Comparison of ENCODE assay signal across 21 mouse cellular contexts in the genomic region with DNA sequence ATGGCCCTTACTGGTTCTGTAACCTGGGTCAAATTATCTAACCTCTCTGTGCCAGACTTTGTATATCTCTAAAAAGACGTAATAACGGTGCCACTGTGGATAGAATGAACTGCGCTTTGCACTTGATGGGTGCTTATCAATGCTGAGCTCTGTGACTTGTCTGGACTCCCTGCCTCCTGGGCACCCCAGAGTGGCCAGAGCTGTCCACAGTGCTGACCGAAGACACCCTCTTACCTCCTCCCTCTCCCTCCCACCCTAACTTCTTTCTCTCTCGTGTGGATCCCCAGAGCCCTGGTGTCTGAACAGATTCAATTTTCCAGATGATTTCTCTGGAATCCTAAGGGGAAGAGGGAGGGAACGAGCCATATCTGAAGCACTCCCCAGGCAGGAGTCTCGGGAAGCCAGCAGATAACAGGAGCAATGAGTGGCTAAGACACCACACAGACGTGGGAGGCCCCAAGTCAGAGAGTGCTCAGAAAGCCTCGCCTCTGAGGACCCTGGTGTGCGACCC. TPM values are rescaled to one million over a fixed set of nuclear protein-coding genes. Genes with fewer than 3 reads are reported as not detected.
DNase-seq lines count a peak whose midpoint lies in the region; ATAC-seq and TF ChIP-seq lines count a peak whose summit lies in the region.
"Had no signal": no experiment of that assay in that cellular context is flagged by ENCODE, and none has a peak within 500 bp of the region (broad histone marks: within the 10 kb centered on the region; RNA-seq: fewer than 3 reads in every experiment).

Gene Gucy2d, plus strand, starts transcription at position 461 of the 511 bp plus-strand sequence.

- DNase-seq in adrenal gland, postnatal 36 days = peak; percentile 35 to 54
- DNase-seq in adrenal gland, postnatal 4 days (ENCODE audit: low spot score in 2 of 2) = no peak
- peak; percentile 28 for DNase-seq in lung, embryonic 14.5 days
- DNase-seq in lung, postnatal 0 days (ENCODE audit: low spot score) = no peak
- peak; percentile 20 for DNase-seq in ES-E14 (ENCODE audit: low read depth, low spot score)
- DNase-seq in forelimb bud, embryonic 11.5 days (ENCODE audit: low read depth, low spot score) = peak; percentile 31
- DNase-seq in urinary bladder, adult 2 months (ENCODE audit: low spot score) = no peak
- no peak for DNase-seq in layer of hippocampus, postnatal 25 days (ENCODE audit: extremely low spot score in 1 of 2, low spot score in 1 of 2)
- DNase-seq: cerebellum, adult 2 months; thymus, adult 18-20 months had no signal

- 27% methylated on average over 10 of the region's 10 CpGs for WGBS in lung, embryonic 14.5 days
- 25% methylated on average over 10 of the region's 10 CpGs for WGBS in lung, postnatal 0 days

- H3K27ac ChIP-seq in lung, embryonic 14.5 days (ENCODE audit: low read depth) = no peak within 1 kb of the TSS
- H3K27ac ChIP-seq in lung, postnatal 0 days (ENCODE audit: low read length) = no peak within 1 kb of the TSS
- no peak within 1 kb of the TSS for H3K27ac ChIP-seq in ES-E14 (ENCODE audit: insufficient read depth, low read depth, low read length, poor library complexity, severe bottlenecking)
- H3K27ac ChIP-seq: embryonic facial prominence, embryonic 13.5 days; hindbrain, embryonic 12.5 days; kidney, embryonic 15.5 days; limb, embryonic 13.5 days; liver, embryonic 14.5 days; midbrain, embryonic 10.5 days had no signal

- no peak for TF ChIP-seq CTCF in lung, embryonic 14.5 days (IDR thresholded peaks at IDR 0.05; ENCODE audit: low read depth)
- TF ChIP-seq CTCF in lung, postnatal 0 days (IDR thresholded peaks at IDR 0.05) = no peak

- no peaks in the 10 kb centered on the region for H3K27me3 ChIP-seq in lung, embryonic 14.5 days (ENCODE audit: insufficient read depth, low read length)
- no peaks in the 10 kb centered on the region for H3K27me3 ChIP-seq in lung, postnatal 0 days (replicated peaks; ENCODE audit: insufficient read depth, low read length)
- H3K27me3 ChIP-seq: hindbrain, embryonic 12.5 days; kidney, embryonic 15.5 days had no signal

- in situ Hi-C loops in ES-E14 (cut with MboI; ENCODE audit: low sequenced_read_pairs in 2 of 2, unreplicated experiment in 2 of 2) = loop anchor here in 1 of 2 experiments (10.0 kb wide), 1 partner anchor 95 kb away; no protein-coding TSS in a partner anchor

- TF ChIP-seq EP300 in lung, postnatal 0 days (IDR thresholded peaks at IDR 0.05) = no peak

- no peaks in the 10 kb centered on the region for H3K36me3 ChIP-seq in lung, embryonic 14.5 days (ENCODE audit: insufficient read depth)
- no peaks in the 10 kb centered on the region for H3K36me3 ChIP-seq in lung, postnatal 0 days (ENCODE audit: insufficient read depth, low read length)
- H3K36me3 ChIP-seq in ES-E14 (ENCODE audit: control insufficient read depth, insufficient read depth, low read length, poor library complexity, severe bottlenecking) = no peaks in the 10 kb centered on the region
- H3K36me3 ChIP-seq: embryonic facial prominence, embryonic 13.5 days; hindbrain, embryonic 12.5 days; kidney, embryonic 15.5 days; limb, embryonic 13.5 days; midbrain, embryonic 10.5 days had no signal

- H3K9me3 ChIP-seq in lung, embryonic 14.5 days (ENCODE audit: low read depth, low read length) = no peaks in the 10 kb centered on the region
- no peaks in the 10 kb centered on the region for H3K9me3 ChIP-seq in lung, postnatal 0 days (ENCODE audit: low read length)
- H3K9me3 ChIP-seq in ES-E14 (ENCODE audit: control insufficient read depth, insufficient read depth, low read depth, low read length) = no peaks in the 10 kb centered on the region
- H3K9me3 ChIP-seq: embryonic facial prominence, embryonic 13.5 days; hindbrain, embryonic 12.5 days; kidney, embryonic 15.5 days; limb, embryonic 13.5 days; midbrain, embryonic 10.5 days had no signal

- no peak for ATAC-seq in lung, embryonic 14.5 days (ENCODE audit: insufficient read depth)
- no peak for ATAC-seq in lung, postnatal 0 days
- ATAC-seq: forebrain, embryonic 16.5 days had no signal

- no peak within 1 kb of the TSS for H3K4me3 ChIP-seq in lung, embryonic 14.5 days (ENCODE audit: low read depth, low read length)
- H3K4me3 ChIP-seq in lung, postnatal 0 days (ENCODE audit: low read depth, low read length) = no peak within 1 kb of the TSS
- no peak within 1 kb of the TSS for H3K4me3 ChIP-seq in ES-E14 (ENCODE audit: insufficient read depth in 1 of 2, low read depth in 1 of 2, low read length in 2 of 2, poor library complexity in 1 of 2, severe bottlenecking in 1 of 2)
- H3K4me3 ChIP-seq: embryonic facial prominence, embryonic 13.5 days; hindbrain, embryonic 12.5 days; kidney, embryonic 15.5 days; limb, embryonic 13.5 days; midbrain, embryonic 10.5 days had no signal

- no peak within 1 kb of the TSS for H3K4me2 ChIP-seq in lung, embryonic 14.5 days
- no peak within 1 kb of the TSS for H3K4me2 ChIP-seq in lung, postnatal 0 days (replicated peaks; ENCODE audit: low read depth, low read length)
- H3K4me2 ChIP-seq: embryonic facial prominence, embryonic 13.5 days; hindbrain, embryonic 12.5 days; kidney, embryonic 15.5 days; limb, embryonic 13.5 days had no signal

- no peaks in the 10 kb centered on the region for H3K4me1 ChIP-seq in lung, embryonic 14.5 days (ENCODE audit: insufficient read depth)
- no peaks in the 10 kb centered on the region for H3K4me1 ChIP-seq in lung, postnatal 0 days (ENCODE audit: insufficient read depth, low read depth, low read length)
- H3K4me1 ChIP-seq in ES-E14 (ENCODE audit: control insufficient read depth in 2 of 2, insufficient read depth in 2 of 2, low read length in 2 of 2, poor library complexity in 1 of 2) = no peaks in the 10 kb centered on the region
- H3K4me1 ChIP-seq: embryonic facial prominence, embryonic 13.5 days; hindbrain, embryonic 12.5 days; kidney, embryonic 15.5 days; limb, embryonic 13.5 days had no signal

- no peak within 1 kb of the TSS for H3K9ac ChIP-seq in lung, embryonic 14.5 days
- H3K9ac ChIP-seq in lung, postnatal 0 days (replicated peaks; ENCODE audit: low read depth) = no peak within 1 kb of the TSS
- H3K9ac ChIP-seq in ES-E14 (ENCODE audit: insufficient read depth, low read depth, low read length, poor library complexity, severe bottlenecking) = no peak within 1 kb of the TSS
- H3K9ac ChIP-seq: embryonic facial prominence, embryonic 13.5 days; hindbrain, embryonic 12.5 days; kidney, embryonic 15.5 days; limb, embryonic 13.5 days; liver, embryonic 14.5 days had no signal

TF ChIP-seq in ES-E14, 5 proteins besides CTCF, POLR2A, EP300 and RAD21:
- TF ChIP-seq MAFK (IDR thresholded peaks at IDR 0.05; ENCODE audit: insufficient read depth, low read depth, low read length) (no peak), ZC3H11A (IDR thresholded peaks at IDR 0.05; ENCODE audit: borderline replicate concordance, low read depth, low read length) (no peak), HCFC1 (IDR thresholded peaks at IDR 0.05; ENCODE audit: borderline replicate concordance, insufficient read depth, low read length) (no peak), CHD2 (IDR thresholded peaks at IDR 0.05; ENCODE audit: low read depth, low read length) (no peak), ZNF384 (IDR thresholded peaks at IDR 0.05; ENCODE audit: low read depth, low read length) (no peak)

RNA-seq across cellular contexts. Expression of gene Gucy2d, which starts in this region (rescaled TPM):
- total RNA-seq in adrenal gland, postnatal 36 days (2021) = not detected
- total RNA-seq in adrenal gland, postnatal 4 days (2021) = not detected
- not detected in 2 replicates for polyA plus RNA-seq in lung, embryonic 14.5 days (2014; fragmentation: Nextera tagmentation; extraction: Ambion mirVana)
- polyA plus RNA-seq in lung, postnatal 0 days (2015; fragmentation: Nextera tagmentation; extraction: Ambion mirVana) = not detected in 2 replicates
- not detected in 2 replicates for total RNA-seq in ES-E14 (2012; rRNA removed)
- polyA plus RNA-seq in urinary bladder, adult 2 months (2012; rRNA removed) = 0.10 and 0.17 TPM in 2 replicates
- total RNA-seq in layer of hippocampus, postnatal 25 days (2021) = not detected
- polyA plus RNA-seq: cortical plate, adult 2 months; embryonic facial prominence, embryonic 13.5 days; forebrain, embryonic 16.5 days; gonadal fat pad, adult 2 months; heart, embryonic 16.5 days; intestine, embryonic 14.5 days; limb, embryonic 13.5 days; liver, embryonic 14.5 days; midbrain, embryonic 10.5 days had no signal

Comparison
In these comparisons a context has a peak if more than half of its experiments do, and no peak if none do; other contexts are left out.
1. Peak in DNase-seq in adrenal gland, postnatal 36 days; RNA of the gene not detected or under 1 TPM.
2. Peak in DNase-seq in lung, embryonic 14.5 days; RNA of the gene not detected or under 1 TPM.
3. Peak in DNase-seq in ES-E14; RNA of the gene not detected or under 1 TPM.